ENCODE assay signal across 11 mouse cellular contexts in genomic region chr3:137976943-137977628, GRCm38 (mm10). TPM values are rescaled to one million over a fixed set of nuclear protein-coding genes. Genes with fewer than 3 reads are reported as not detected.
DNase-seq lines count a peak whose midpoint lies in the region; ATAC-seq and TF ChIP-seq lines count a peak whose summit lies in the region.
"Had no signal": no experiment of that assay in that cellular context is flagged by ENCODE, and none has a peak within 500 bp of the region (broad histone marks: within the 10 kb centered on the region; RNA-seq: fewer than 3 reads in every experiment).

No protein-coding gene starts in this region.

- H3K27ac ChIP-seq in ES-E14 (ENCODE audit: insufficient read depth, low read depth, low read length, poor library complexity, severe bottlenecking) = peak overlapping the region; percentile 85
- H3K27ac ChIP-seq in midbrain, embryonic 10.5 days (replicated peaks) = peak overlapping the region; percentile 74

- in situ Hi-C loops in ES-E14 (cut with MboI; ENCODE audit: low sequenced_read_pairs in 2 of 2, unreplicated experiment in 2 of 2) = no loop called here

- H3K9me3 ChIP-seq in ES-E14 (ENCODE audit: control insufficient read depth, insufficient read depth, low read depth, low read length) = no peaks in the 10 kb centered on the region
- no peaks in the 10 kb centered on the region for H3K9me3 ChIP-seq in midbrain, embryonic 10.5 days (replicated peaks)

- peaks cover 10 to 14% of the 10 kb centered on the region in 2 experiments for H3K4me1 ChIP-seq in ES-E14 (ENCODE audit: control insufficient read depth in 2 of 2, insufficient read depth in 2 of 2, low read length in 2 of 2, poor library complexity in 1 of 2)
- peaks cover 30% of the 10 kb centered on the region for H3K4me1 ChIP-seq in midbrain, embryonic 10.5 days

- H3K9ac ChIP-seq in ES-E14 (ENCODE audit: insufficient read depth, low read depth, low read length, poor library complexity, severe bottlenecking) = peak overlapping the region; percentile 24; the same call in 1 of the 2 replicates

- no peak for ATAC-seq in CD4-positive, CD25-positive, alpha-beta regulatory T cell, adult 4 months
- ATAC-seq: activated CD4-positive, CD25-positive, alpha-beta regulatory T cell, adult 4 months had no signal

- peaks cover 16% of the 10 kb centered on the region; the same call in 1 of the 2 replicates for H3K27me3 ChIP-seq in midbrain, embryonic 10.5 days (ENCODE audit: low read depth, poor library complexity, severe bottlenecking)

- DNase-seq in ES-E14 (ENCODE audit: low read depth, low spot score) (peak; percentile 90), WW6 (ENCODE audit: low read depth, low spot score) (peak; percentile 66)
- DNase-seq in forelimb bud, embryonic 11.5 days (ENCODE audit: low read depth, low spot score) = peak; percentile 57
- DNase-seq in midbrain, embryonic 10.5 days (ENCODE audit: low spot score) = peak; percentile 61
- no peak for DNase-seq in spleen, postnatal 4 days (ENCODE audit: low spot score in 2 of 2)
- DNase-seq in urinary bladder, adult 18-20 months (ENCODE audit: low spot score in 2 of 2) = no peak
- DNase-seq: cerebellum, adult 18-20 months; right cerebral cortex, adult 18-20 months; thymus, postnatal 14 days had no signal

- peak overlapping the region; percentile 25 to 30; a peak in 1 of 4 replicates for H3K4me3 ChIP-seq in ES-E14 (ENCODE audit: insufficient read depth in 1 of 2, low read depth in 1 of 2, low read length in 2 of 2, poor library complexity in 1 of 2, severe bottlenecking in 1 of 2)
- no peak overlapping the region for H3K4me3 ChIP-seq in midbrain, embryonic 10.5 days

- 23% methylated on average over 9 of the region's 9 CpGs for WGBS in midbrain, embryonic 10.5 days

- H3K36me3 ChIP-seq in ES-E14 (ENCODE audit: control insufficient read depth, insufficient read depth, low read length, poor library complexity, severe bottlenecking) = no peaks in the 10 kb centered on the region
- no peaks in the 10 kb centered on the region for H3K36me3 ChIP-seq in midbrain, embryonic 10.5 days

TF ChIP-seq in ES-E14, 5 proteins besides CTCF, POLR2A, EP300 and RAD21:
- no peak for TF ChIP-seq HCFC1 (IDR thresholded peaks at IDR 0.05; ENCODE audit: borderline replicate concordance, insufficient read depth, low read length)
- no peak for TF ChIP-seq CHD2 (IDR thresholded peaks at IDR 0.05; ENCODE audit: low read depth, low read length)
- no peak for TF ChIP-seq ZC3H11A (IDR thresholded peaks at IDR 0.05; ENCODE audit: borderline replicate concordance, low read depth, low read length)
TF ChIP-seq in ES-E14: peak in this region for 0.

RNA-seq across cellular contexts. Expression of gene Dapp1, which starts 4.3 kb away (rescaled TPM):
- total RNA-seq in ES-E14 (2012; rRNA removed) = 6.8 and 11.5 TPM in 2 replicates
- 2.3 and 2.9 TPM in 2 replicates for polyA plus RNA-seq in midbrain, embryonic 10.5 days (2016; fragmentation: Nextera tagmentation; extraction: Ambion mirVana)
- 10 to 100 TPM; 74.5 to 78.4 TPM for polyA plus RNA-seq in CD4-positive, CD25-positive, alpha-beta regulatory T cell, adult 4 months (2017; shearing (Covaris generic))

RNA-seq across cellular contexts. Expression of gene Lamtor3, which starts 58.8 kb away (rescaled TPM):
- total RNA-seq in ES-E14 (2012; rRNA removed) = 39.3 and 41.4 TPM in 2 replicates
- polyA plus RNA-seq in midbrain, embryonic 10.5 days (2016; fragmentation: Nextera tagmentation; extraction: Ambion mirVana) = 91.6 and 91.8 TPM in 2 replicates
- polyA plus RNA-seq in CD4-positive, CD25-positive, alpha-beta regulatory T cell, adult 4 months (2017; shearing (Covaris generic)) = 10 to 100 TPM; 72.0 to 73.5 TPM

Comparison
In these comparisons a context has a peak if more than half of its experiments do, and no peak if none do; other contexts are left out.
1. DNase-seq: peak in ES-E14 (single experiment), WW6 (single experiment), forelimb bud, embryonic 11.5 days (single experiment) and midbrain, embryonic 10.5 days (single experiment); none in spleen, postnatal 4 days (0 of 2) and urinary bladder, adult 18-20 months (0 of 2).
2. RNA of gene Dapp1, which starts 4.3 kb away (polyA plus RNA-seq): 74.5 to 78.4 TPM in CD4-positive, CD25-positive, alpha-beta regulatory T cell, adult 4 months; 2.3 to 2.9 TPM in midbrain, embryonic 10.5 days; every median in the first group is over 10 times any median in the second.